Mouse (Mus musculus) effector memory CD4-positive, alpha-beta T cell, adult 5 months (primary cell): ENCODE measurements around the gene 1700003H04Rik. TPM values are rescaled to one million over a fixed set of nuclear protein-coding genes. Genes with fewer than 3 reads are reported as not detected.

ENCODE experiments used
- polyA plus RNA-seq: library from polyadenylated mRNA; unstranded; fragments of 100-300 nt; shearing (Covaris generic); gene quantifications from one replicate; pipeline ENCODE4 v1.2.1, GENCODE M21; 2017

1700003H04Rik gene
- polyA plus RNA-seq, result not detected

GRCm38 (mm10) chr3:124581001-124581400 is at the start of gene 1700003H04Rik:
Gene 1700003H04Rik, minus strand, starts transcription at chr3:124581101.

Other genes starting within 250 kb of the 1700003H04Rik start
- not detected for gene 1700006A11Rik, start 155.1 kb downstream of the 1700003H04Rik start, polyA plus RNA-seq